Comparison of ENCODE assay signal across 8 mouse cellular contexts in genomic region chr5:138155443-138155976, GRCm38 (mm10). TPM values are rescaled to one million over a fixed set of nuclear protein-coding genes. Genes with fewer than 3 reads are reported as not detected.
DNase-seq lines count a peak whose midpoint lies in the region; ATAC-seq and TF ChIP-seq lines count a peak whose summit lies in the region.

Gene Zfp113 (minus strand): TSS chr5:138155744.

- peak within 1 kb of the TSS; percentile 88 for H3K4me3 ChIP-seq in bone marrow macrophage, adult 2 months (ENCODE audit: insufficient read depth, low read length)
- H3K4me3 ChIP-seq in embryonic fibroblast, embryonic 13.5 days (ENCODE audit: insufficient read depth, low read length), result peak within 1 kb of the TSS; percentile 60
- peak within 1 kb of the TSS; percentile 63 for H3K4me3 ChIP-seq in kidney, embryonic 14.5 days (ENCODE audit: low read length)
- H3K4me3 ChIP-seq in limb, embryonic 15.5 days, result peak within 1 kb of the TSS; percentile 79

- peak within 1 kb of the TSS; percentile 81 for H3K9ac ChIP-seq in kidney, embryonic 14.5 days (ENCODE audit: low read depth, low read length)
- H3K9ac ChIP-seq in limb, embryonic 15.5 days, result peak within 1 kb of the TSS; percentile 77

- peaks cover 5% of the 10 kb centered on the region for H3K4me1 ChIP-seq in bone marrow macrophage, adult 2 months (ENCODE audit: control insufficient read depth, insufficient read depth, low read length)
- no peaks in the 10 kb centered on the region for H3K4me1 ChIP-seq in embryonic fibroblast, embryonic 13.5 days (ENCODE audit: control insufficient read depth, insufficient read depth, low read length)
- no peaks in the 10 kb centered on the region for H3K4me1 ChIP-seq in kidney, embryonic 14.5 days (ENCODE audit: control insufficient read depth, insufficient read depth, low read length)
- H3K4me1 ChIP-seq in limb, embryonic 15.5 days, result peaks cover 5% of the 10 kb centered on the region; the same call in 1 of the 2 replicates

- ATAC-seq in kidney, embryonic 14.5 days (ENCODE audit: low FRiP score, low TSS enrichment), result peak; percentile 96
- peak; percentile 95 for ATAC-seq in limb, embryonic 15.5 days (ENCODE audit: insufficient number of reproducible peaks, low FRiP score, low TSS enrichment, low read depth)

- peak within 1 kb of the TSS; percentile 70 for H3K4me2 ChIP-seq in kidney, embryonic 14.5 days (replicated peaks; ENCODE audit: low read depth, low read length)
- peak within 1 kb of the TSS; percentile 61 for H3K4me2 ChIP-seq in limb, embryonic 15.5 days

- H3K27ac ChIP-seq in bone marrow macrophage, adult 2 months (ENCODE audit: insufficient read depth, low read depth, low read length), result peak within 1 kb of the TSS; percentile 50
- no peak within 1 kb of the TSS for H3K27ac ChIP-seq in embryonic fibroblast, embryonic 13.5 days (ENCODE audit: insufficient read depth, low read length)
- peak within 1 kb of the TSS; percentile 83 for H3K27ac ChIP-seq in kidney, embryonic 14.5 days (ENCODE audit: low read depth, low read length)
- peak within 1 kb of the TSS; percentile 89 for H3K27ac ChIP-seq in limb, embryonic 15.5 days

- no peaks in the 10 kb centered on the region for H3K9me3 ChIP-seq in kidney, embryonic 14.5 days (ENCODE audit: control insufficient read depth, low read length)
- H3K9me3 ChIP-seq in limb, embryonic 15.5 days, result no peaks in the 10 kb centered on the region

- WGBS in kidney, embryonic 14.5 days, result under 1% methylated on average over 31 of the region's 31 CpGs
- WGBS in limb, embryonic 15.5 days, result under 1% methylated on average over 31 of the region's 31 CpGs

- peak; percentile 82 to 87 for DNase-seq in B cell, adult 2 months
- DNase-seq in heart, adult 9 months (ENCODE audit: low spot score in 2 of 2), result peak; percentile 95 to 96
- DNase-seq in monocyte, adult 2 months (ENCODE audit: low read depth in 1 of 2, low spot score in 2 of 2), result peak; percentile 58 to 62
- peak; percentile 92 to 93 for DNase-seq in spleen, postnatal 36 days (ENCODE audit: low spot score in 2 of 2)

- peaks cover 21% of the 10 kb centered on the region for H3K36me3 ChIP-seq in kidney, embryonic 14.5 days (ENCODE audit: control insufficient read depth, insufficient read depth, low read length)
- H3K36me3 ChIP-seq in limb, embryonic 15.5 days, result peaks cover 27% of the 10 kb centered on the region

- no peak for TF ChIP-seq POLR2A in bone marrow macrophage, adult 2 months (IDR thresholded peaks at IDR 0.05; ENCODE audit: borderline replicate concordance, low read depth, low read length)
- peak; percentile 83 for TF ChIP-seq POLR2A in embryonic fibroblast, embryonic 13.5 days (IDR thresholded peaks at IDR 0.05; ENCODE audit: low read depth, low read length)

- H3K27me3 ChIP-seq in kidney, embryonic 14.5 days (ENCODE audit: control insufficient read depth, insufficient read depth, low read length), result no peaks in the 10 kb centered on the region
- no peaks in the 10 kb centered on the region for H3K27me3 ChIP-seq in limb, embryonic 15.5 days

- peak; percentile 20; the same call in 1 of the 2 replicates for TF ChIP-seq CTCF in bone marrow macrophage, adult 2 months (IDR thresholded peaks at IDR 0.05; ENCODE audit: low read depth, low read length)
- peak; percentile 96; the same call in 1 of the 2 replicates for TF ChIP-seq CTCF in embryonic fibroblast, embryonic 13.5 days (IDR thresholded peaks at IDR 0.05; ENCODE audit: borderline replicate concordance, insufficient read depth, low read length)

RNA-seq across cellular contexts. Expression of gene Zfp113, which starts in this region (rescaled TPM):
- 5.8 and 6.8 TPM in 2 replicates for polyA plus RNA-seq in bone marrow macrophage, adult 2 months (2012; ENCODE audit: insufficient read depth, insufficient read length, missing spikeins)
- polyA plus RNA-seq in embryonic fibroblast, embryonic 13.5 days (2011; ENCODE audit: insufficient read length, low read depth, missing spikeins), result 11.9 and 13.2 TPM in 2 replicates
- polyA plus RNA-seq in kidney, embryonic 14.5 days (2014; fragmentation: Nextera tagmentation; extraction: Ambion mirVana), result 13.4 and 26.1 TPM in 2 replicates
- 15.9 and 18.5 TPM in 2 replicates for polyA plus RNA-seq in limb, embryonic 15.5 days (2015; fragmentation: Nextera tagmentation; extraction: Ambion mirVana)
